Mouse (Mus musculus) heart, embryonic 15.5 days (tissue): ENCODE data around the gene Alkal2. TPM values are rescaled to one million over a fixed set of nuclear protein-coding genes. Genes with fewer than 3 reads are reported as not detected.

Source experiments
- ATAC-seq: fragments of 200-750 bp; cut with Nextera tagmentation; replicated peaks from 2 replicates; pipeline ENCODE4 v1.8.0; 2017; ENCODE audit warnings: low read depth, moderate TSS enrichment; ENCODE audit not compliant: insufficient number of reproducible peaks, insufficient read depth, low FRiP score
- H3K27ac ChIP-seq: fragments of 300-500 bp; sonication (generic); 2 replicates; pipeline ENCODE4 v1.5.1; 2015; ENCODE audit warnings: mild to moderate bottlenecking, inconsistent platforms
- H3K27me3 ChIP-seq: fragments of 300-500 bp; sonication (generic); 2 replicates; pipeline ENCODE4 v1.6.1; 2015; ENCODE audit warnings: inconsistent platforms
- H3K36me3 ChIP-seq: fragments of 300-500 bp; sonication (generic); 2 replicates; pipeline ENCODE4 v1.6.1; 2015; ENCODE audit warnings: mild to moderate bottlenecking, inconsistent platforms
- H3K4me1 ChIP-seq: fragments of 300-500 bp; sonication (generic); replicated peaks from 2 replicates; pipeline ENCODE4 v1.6.1; 2015; ENCODE audit warnings: inconsistent platforms
- H3K4me2 ChIP-seq: fragments of 300-500 bp; sonication (generic); 2 replicates; pipeline ENCODE4 v1.6.1; 2015; ENCODE audit warnings: inconsistent platforms, mild to moderate bottlenecking, moderate library complexity
- H3K4me3 ChIP-seq: fragments of 300-500 bp; sonication (generic); 2 replicates; pipeline ENCODE4 v1.5.1; 2015; ENCODE audit warnings: mild to moderate bottlenecking, inconsistent platforms
- H3K9ac ChIP-seq: fragments of 300-500 bp; sonication (generic); 2 replicates; pipeline ENCODE4 v1.6.1; 2015; ENCODE audit warnings: mild to moderate bottlenecking, inconsistent platforms
- H3K9me3 ChIP-seq: fragments of 300-500 bp; sonication (generic); replicated peaks from 2 replicates; pipeline ENCODE4 v1.6.1; 2016; ENCODE audit warnings: inconsistent platforms
- WGBS: fragments of 180-500 bp; shearing (Covaris S2); methylation state at CpG from one replicate; pipeline ENCODE4 v1.1.7; 2015; ENCODE audit warnings: mixed read lengths; 5-methylcytosine and 5-hydroxymethylcytosine counted together
- polyA plus RNA-seq: library from polyadenylated mRNA; unstranded; fragments of >200 nt; fragmentation: Nextera tagmentation; extraction: Ambion mirVana; gene quantifications from 2 replicates; pipeline ENCODE4 v1.2.1, GENCODE M21; 2015

Gene Alkal2
- polyA plus RNA-seq, 1 experiment from 2014 or later: 0.13 TPM

- WGBS: 79% methylated on average over 6 of the region's 6 CpGs
- Histone ChIP-seq H3K9me3 (no peaks in the 10 kb centered on the region), H3K9ac (no peak overlapping the region)
Measured at GRCm38 (mm10) chr12:30928182-30928581, 44.1 kb downstream of the Alkal2 start.

GRCm38 (mm10) chr12:30933299-30933698 is 49.2 kb downstream of the Alkal2 start:
- Histone ChIP-seq H3K27ac (no peak overlapping the region), H3K27me3 (no peaks in the 10 kb centered on the region), H3K36me3 (no peaks in the 10 kb centered on the region), H3K4me1 (no peaks in the 10 kb centered on the region), H3K9ac (no peak overlapping the region), H3K9me3 (no peaks in the 10 kb centered on the region), H3K4me2 (no peak overlapping the region), H3K4me3 (no peak overlapping the region)
- 75% methylated on average over 2 of the region's 2 CpGs for WGBS
- ATAC-seq: no peak

More at GRCm38 (mm10) chr12:30928182-30928581, 44.1 kb downstream of the Alkal2 start:
- H3K4me1 ChIP-seq: no peaks in the 10 kb centered on the region
- no peak overlapping the region for H3K4me3 ChIP-seq
- no peaks in the 10 kb centered on the region for H3K36me3 ChIP-seq
- H3K27ac ChIP-seq: no peak overlapping the region
- no peak for ATAC-seq
- no peak overlapping the region for H3K4me2 ChIP-seq
- H3K27me3 ChIP-seq: no peaks in the 10 kb centered on the region

- H3K27ac ChIP-seq: no peak overlapping the region
- H3K27me3 ChIP-seq: no peaks in the 10 kb centered on the region
- ATAC-seq: no peak
- H3K4me1 ChIP-seq: no peaks in the 10 kb centered on the region
- no peaks in the 10 kb centered on the region for H3K36me3 ChIP-seq
- no peak overlapping the region for H3K9ac ChIP-seq
- no peak overlapping the region for H3K4me2 ChIP-seq
- no peaks in the 10 kb centered on the region for H3K9me3 ChIP-seq
- 72% methylated on average over 2 of the region's 2 CpGs for WGBS
- no peak overlapping the region for H3K4me3 ChIP-seq
Measured at GRCm38 (mm10) chr12:30936899-30937298, 52.8 kb downstream of the Alkal2 start.

Other genes with a start within 250 kb of the Alkal2 start
- 88.4 and 94.1 TPM in 2 replicates for gene Acp1, start 27.3 kb downstream of the Alkal2 start, polyA plus RNA-seq
- 5.2 and 6.5 TPM in 2 replicates for gene Sh3yl1, start 27.3 kb downstream of the Alkal2 start, polyA plus RNA-seq
- gene Fam110c, start 189.5 kb downstream of the Alkal2 start, polyA plus RNA-seq: 3.1 and 3.4 TPM in 2 replicates